Mouse (Mus musculus): ENCODE measurements around the gene Evi5l. TPM values are rescaled to one million over a fixed set of nuclear protein-coding genes. Genes with fewer than 3 reads are reported as not detected.

Evi5l gene
- polyA plus RNA-seq, 2 experiments: 3.3 to 3.4 TPM

DNA sequence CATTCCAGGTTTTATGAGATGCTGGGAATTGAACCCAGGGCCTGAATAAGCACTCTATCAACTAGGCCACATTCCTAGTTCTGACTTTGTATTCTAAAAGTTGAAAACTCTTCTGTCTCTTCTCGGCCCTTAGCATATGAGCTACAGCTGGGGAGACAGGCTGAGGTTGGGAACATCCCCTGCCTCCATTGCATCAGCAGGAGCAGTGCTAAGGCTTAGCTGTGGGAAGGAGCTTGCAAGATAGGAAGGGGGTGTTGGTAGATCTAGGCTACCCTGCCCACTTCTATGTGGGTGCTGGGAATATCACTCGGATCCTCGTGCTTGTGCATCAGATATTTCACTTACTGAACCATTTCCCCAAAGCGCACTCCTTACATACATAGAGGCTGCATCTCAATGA lies 61.6 kb downstream of the Evi5l start:
- WGBS (ENCODE audit: insufficient replicate concordance): 68% methylated on average over 4 of the region's 4 CpGs
- Histone ChIP-seq H3K4me2 (ENCODE audit: low read depth) (no peak overlapping the region), H3K27me3 (ENCODE audit: control insufficient read depth, insufficient read depth, low read length) (peaks cover 15% of the 10 kb centered on the region), H3K9ac (replicated peaks) (no peak overlapping the region), H3K4me3 (ENCODE audit: insufficient read depth in 1 of 2, low read depth in 2 of 2, low read length in 2 of 2) (no peak overlapping the region), H3K9me3 (ENCODE audit: control insufficient read depth, low read length) (no peaks in the 10 kb centered on the region), H3K27ac (no peak overlapping the region), H3K36me3 (replicated peaks; ENCODE audit: control insufficient read depth, insufficient read depth, low read depth) (no peaks in the 10 kb centered on the region), H3K4me1 (replicated peaks; ENCODE audit: control insufficient read depth in 2 of 2, insufficient read depth in 2 of 2, low read length in 1 of 2) (peaks cover 0 to 3% of the 10 kb centered on the region in 2 experiments; a peak in 2 of 4 replicates)
- DNase-seq (ENCODE audit: low read depth in 3 of 3, low spot score in 3 of 3) (no peak), ATAC-seq (ENCODE audit: insufficient read depth) (no peak)
- TF ChIP-seq CTCF (IDR thresholded peaks at IDR 0.05; ENCODE audit: low read depth): no peak
- TF ChIP-seq EP300 (IDR thresholded peaks at IDR 0.05; ENCODE audit: low read depth): no peak

- no peaks in the 10 kb centered on the region for H3K9me3 ChIP-seq (ENCODE audit: control insufficient read depth, low read length)
- H3K4me2 ChIP-seq (ENCODE audit: low read depth): no peak overlapping the region
- H3K4me1 ChIP-seq (replicated peaks; ENCODE audit: control insufficient read depth in 2 of 2, insufficient read depth in 2 of 2, low read length in 1 of 2): peaks cover 0 to 3% of the 10 kb centered on the region in 2 experiments; a peak in 2 of 4 replicates
- H3K27ac ChIP-seq: no peak overlapping the region
- 44% methylated on average over 5 of the region's 5 CpGs for WGBS (ENCODE audit: insufficient replicate concordance)
- no peak for TF ChIP-seq CTCF (IDR thresholded peaks at IDR 0.05; ENCODE audit: low read depth)
- TF ChIP-seq EP300 (IDR thresholded peaks at IDR 0.05; ENCODE audit: low read depth): no peak
- no peaks in the 10 kb centered on the region for H3K36me3 ChIP-seq (replicated peaks; ENCODE audit: control insufficient read depth, insufficient read depth, low read depth)
- H3K9ac ChIP-seq (replicated peaks): no peak overlapping the region
- ATAC-seq (ENCODE audit: insufficient read depth) (no peak), DNase-seq (ENCODE audit: low read depth in 3 of 3, low spot score in 3 of 3) (no peak)
- H3K4me3 ChIP-seq (ENCODE audit: insufficient read depth in 1 of 2, low read depth in 2 of 2, low read length in 2 of 2): no peak overlapping the region
- H3K27me3 ChIP-seq (ENCODE audit: control insufficient read depth, insufficient read depth, low read length): peaks cover 15% of the 10 kb centered on the region
These were observed 63.4 kb downstream of the Evi5l start for GRCm38 (mm10) chr8:4229784-4230183.

GRCm38 (mm10) chr8:4230612-4231351 lies 64.4 kb downstream of the Evi5l start:
- WGBS (ENCODE audit: insufficient replicate concordance): 38% methylated on average over 10 of the region's 10 CpGs
- Histone ChIP-seq H3K36me3 (replicated peaks; ENCODE audit: control insufficient read depth, insufficient read depth, low read depth) (no peaks in the 10 kb centered on the region), H3K4me1 (replicated peaks; ENCODE audit: control insufficient read depth in 2 of 2, insufficient read depth in 2 of 2, low read length in 1 of 2) (peaks cover 0 to 3% of the 10 kb centered on the region in 2 experiments; a peak in 2 of 4 replicates), H3K27me3 (ENCODE audit: control insufficient read depth, insufficient read depth, low read length) (peaks cover 15% of the 10 kb centered on the region), H3K9ac (replicated peaks) (no peak overlapping the region; the same call in 1 of the 2 replicates), H3K4me3 (ENCODE audit: insufficient read depth in 1 of 2, low read depth in 2 of 2, low read length in 2 of 2) (no peak overlapping the region), H3K9me3 (ENCODE audit: control insufficient read depth, low read length) (no peaks in the 10 kb centered on the region), H3K4me2 (ENCODE audit: low read depth) (no peak overlapping the region), H3K27ac (no peak overlapping the region)
- DNase-seq (ENCODE audit: low read depth in 3 of 3, low spot score in 3 of 3) (no peak), ATAC-seq (ENCODE audit: insufficient read depth) (peak; percentile 29; the same call in 1 of the 2 replicates)
- TF ChIP-seq EP300 (IDR thresholded peaks at IDR 0.05; ENCODE audit: low read depth) (no peak), CTCF (IDR thresholded peaks at IDR 0.05; ENCODE audit: low read depth) (no peak)

- TF ChIP-seq EP300 (IDR thresholded peaks at IDR 0.05; ENCODE audit: low read depth) (no peak), CTCF (IDR thresholded peaks at IDR 0.05; ENCODE audit: low read depth) (no peak)
- H3K9ac ChIP-seq (replicated peaks): peak overlapping the region; percentile 76
- no peaks in the 10 kb centered on the region for H3K9me3 ChIP-seq (ENCODE audit: control insufficient read depth, low read length)
- DNase-seq (ENCODE audit: low read depth in 3 of 3, low spot score in 3 of 3) (no peak), ATAC-seq (ENCODE audit: insufficient read depth) (no peak)
- peak overlapping the region; percentile 83 for H3K4me2 ChIP-seq (ENCODE audit: low read depth)
- peak overlapping the region; percentile 85 for H3K27ac ChIP-seq
- H3K4me1 ChIP-seq (replicated peaks; ENCODE audit: control insufficient read depth in 2 of 2, insufficient read depth in 2 of 2, low read length in 1 of 2): peaks cover 11 to 21% of the 10 kb centered on the region in 2 experiments
- peaks cover 3% of the 10 kb centered on the region for H3K36me3 ChIP-seq (replicated peaks; ENCODE audit: control insufficient read depth, insufficient read depth, low read depth)
- WGBS (ENCODE audit: insufficient replicate concordance): 17% methylated on average over 15 of the region's 15 CpGs
- no peaks in the 10 kb centered on the region for H3K27me3 ChIP-seq (ENCODE audit: control insufficient read depth, insufficient read depth, low read length)
- H3K4me3 ChIP-seq (ENCODE audit: insufficient read depth in 1 of 2, low read depth in 2 of 2, low read length in 2 of 2): peak overlapping the region; percentile 77 to 81
These were observed 71.6 kb downstream of the Evi5l start for GRCm38 (mm10) chr8:4237814-4238433.
